Mouse (Mus musculus) bone marrow, adult 2 months (tissue): ENCODE data around the gene Alpi. TPM values are rescaled to one million over a fixed set of nuclear protein-coding genes. Genes with fewer than 3 reads are reported as not detected.

ENCODE experiments used
- H3K27ac ChIP-seq: fragments of 200-500 bp; 2 replicates; pipeline ENCODE4 v1.5.1; 2012; ENCODE audit warnings: low read depth, mild to moderate bottlenecking, control low read depth, inconsistent platforms, low read length; ENCODE audit not compliant: control insufficient read depth, poor library complexity, insufficient read depth
- H3K4me1 ChIP-seq: fragments of 200-500 bp; 2 replicates; pipeline ENCODE4 v1.6.1; 2011; ENCODE audit warnings: low read length; ENCODE audit not compliant: control insufficient read depth, insufficient read depth
- H3K4me3 ChIP-seq: fragments of 200-500 bp; replicated peaks from 2 replicates; pipeline ENCODE3; 2011; ENCODE audit warnings: mild to moderate bottlenecking, low read depth, low read length, control low read depth; ENCODE audit not compliant: control insufficient read depth
- CTCF ChIP-seq: fragments of 200-500 bp; IDR thresholded peaks from 2 replicates; pipeline ENCODE4 v1.5.1; 2011; ENCODE audit warnings: low read length, control low read depth; ENCODE audit not compliant: control insufficient read depth, insufficient read depth
- POLR2A ChIP-seq: fragments of 200-500 bp; IDR thresholded peaks from 2 replicates; pipeline ENCODE4 v1.6.1; 2011; ENCODE audit warnings: low read depth, mild to moderate bottlenecking, control low read depth, low read length, borderline replicate concordance; ENCODE audit not compliant: control insufficient read depth
- WGBS: fragments of 180-500 bp; shearing (Covaris S2); methylation state at CpG from one replicate; pipeline ENCODE4 v1.1.7; 2018; 5-methylcytosine and 5-hydroxymethylcytosine counted together
- polyA plus RNA-seq: library from polyadenylated mRNA; stranded (reverse); fragments of >200 nt; gene quantifications from 2 replicates; pipeline ENCODE4 v1.2.4, GENCODE M21; 2011; ENCODE audit warnings: low replicate concordance; ENCODE audit not compliant: missing spikeins, insufficient read depth, insufficient read length

The Alpi gene
- polyA plus RNA-seq, 1 experiment: not detected

DNA sequence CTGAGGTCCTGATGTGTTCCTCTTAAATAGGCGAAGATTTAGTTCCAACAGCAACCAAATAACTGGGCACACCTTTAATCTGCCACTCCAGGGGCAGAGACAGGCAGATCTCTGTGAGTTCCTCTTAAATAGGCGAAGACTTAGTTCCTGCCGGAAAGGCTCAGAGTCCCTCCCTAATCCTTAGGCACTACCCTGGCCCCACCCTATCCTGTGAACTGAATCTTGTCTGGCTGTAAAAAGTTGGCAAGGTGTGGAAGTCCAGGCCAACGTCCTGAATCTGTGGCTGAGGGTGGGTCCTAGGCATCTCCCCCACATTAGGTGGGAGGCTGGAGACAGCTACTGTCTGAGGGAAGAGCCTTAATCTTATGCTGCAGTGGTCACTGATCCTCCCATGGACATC, 11.6 kb downstream of the Alpi start, which contains the start of gene Alppl2:
Gene Alppl2, minus strand, starts transcription at position 101 of the 400 bp plus-strand sequence.
- 72% methylated on average over 4 of the region's 4 CpGs for WGBS
- H3K4me3 ChIP-seq: no peak within 1 kb of the TSS
- TF ChIP-seq CTCF (no peak), POLR2A (no peak)
- H3K4me1 ChIP-seq: no peaks in the 10 kb centered on the region
- H3K27ac ChIP-seq: no peak within 1 kb of the TSS

DNA sequence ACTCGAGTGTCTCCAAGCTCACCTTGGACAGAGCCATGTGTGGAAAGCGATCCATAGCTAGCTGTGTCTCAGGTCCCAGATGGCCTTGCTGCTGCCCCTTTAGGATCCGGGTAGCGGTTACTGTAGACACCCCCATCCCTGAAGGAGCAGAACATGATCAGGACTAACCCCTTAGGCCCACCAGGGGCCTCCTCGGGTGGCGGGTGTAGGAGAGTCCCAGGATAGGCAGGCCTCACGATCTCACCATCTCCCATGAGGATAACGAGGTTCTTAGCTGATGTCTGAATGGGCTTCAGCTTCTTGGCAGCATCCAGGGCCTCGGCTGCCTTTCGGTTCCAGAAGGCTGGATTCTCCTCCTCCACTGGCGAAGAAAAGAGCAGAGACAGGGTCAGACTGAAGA, 12.2 kb downstream of the Alpi start:
- Histone ChIP-seq H3K4me3 (no peak overlapping the region), H3K4me1 (no peaks in the 10 kb centered on the region), H3K27ac (no peak overlapping the region)
- TF ChIP-seq POLR2A (no peak), CTCF (no peak)
- WGBS: 81% methylated on average over 11 of the region's 11 CpGs

DNA sequence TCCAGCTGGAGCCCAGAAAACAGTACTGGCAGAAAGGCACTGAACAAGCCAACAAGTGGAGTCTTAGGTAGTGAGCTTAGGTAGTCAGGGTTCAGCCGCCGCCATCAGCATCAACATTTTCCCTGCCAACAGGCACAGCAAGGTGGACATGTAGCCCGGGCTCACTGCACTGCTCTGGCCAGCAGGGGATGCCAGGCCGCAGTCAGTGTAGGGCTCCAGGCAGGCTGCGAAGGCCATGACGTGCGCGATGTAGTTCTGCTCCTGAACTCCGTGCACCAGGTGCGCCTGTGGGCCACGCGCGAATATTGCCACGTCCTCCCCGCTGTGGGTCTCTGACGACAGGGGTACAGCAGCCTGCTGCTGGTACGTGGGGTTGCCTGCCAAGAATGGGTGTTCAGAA, 14.4 kb downstream of the Alpi start:
- Histone ChIP-seq H3K4me3 (no peak overlapping the region), H3K4me1 (no peaks in the 10 kb centered on the region), H3K27ac (no peak overlapping the region)
- no peak for TF ChIP-seq CTCF
- TF ChIP-seq POLR2A: no peak
- WGBS: 82% methylated on average over 17 of the region's 17 CpGs

DNA sequence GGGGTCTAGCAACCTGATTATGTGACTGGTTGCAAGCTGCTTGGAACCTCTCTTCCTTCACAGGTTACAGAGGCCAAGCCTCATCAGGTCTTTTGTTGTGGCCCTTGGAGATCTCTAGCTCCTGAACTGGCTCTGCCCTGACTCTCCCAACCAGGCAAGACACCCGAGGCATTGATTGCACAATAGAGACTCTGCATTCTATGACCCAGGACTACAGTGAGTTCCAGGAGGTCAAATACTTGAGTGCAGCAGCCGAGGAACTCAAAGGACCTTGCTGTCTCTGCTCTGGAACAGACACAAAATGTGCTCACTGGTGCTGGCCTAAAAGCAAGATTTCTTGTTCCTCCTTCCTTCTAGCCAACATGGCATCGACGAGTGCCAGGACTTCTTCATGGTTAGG, 15.2 kb downstream of the Alpi start:
- Histone ChIP-seq H3K27ac (no peak overlapping the region), H3K4me3 (no peak overlapping the region), H3K4me1 (no peaks in the 10 kb centered on the region)
- TF ChIP-seq POLR2A: no peak
- no peak for TF ChIP-seq CTCF
- 64% methylated on average over 4 of the region's 4 CpGs for WGBS

DNA sequence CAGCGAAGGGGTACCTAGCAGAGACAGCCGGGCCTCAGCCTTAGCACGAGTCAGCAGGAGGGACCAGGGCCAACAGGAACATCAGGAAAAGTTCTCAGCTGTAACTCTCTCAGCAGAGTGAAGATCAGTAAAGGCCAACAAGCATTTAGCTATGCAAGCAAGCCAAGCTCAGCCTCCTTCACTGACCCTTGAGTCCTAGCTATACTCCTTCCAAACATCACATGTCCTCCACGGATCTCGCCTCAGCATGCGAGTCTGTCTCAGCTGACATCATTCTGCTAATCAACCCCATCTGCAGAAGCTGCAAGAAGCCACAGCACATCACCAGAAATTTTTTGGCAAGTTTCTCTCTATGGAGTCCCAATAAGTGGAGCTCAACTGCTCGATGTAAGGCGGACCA, 27.6 kb downstream of the Alpi start:
- 89% methylated on average over 8 of the region's 8 CpGs for WGBS
- TF ChIP-seq CTCF: no peak
- no peak for TF ChIP-seq POLR2A

DNA sequence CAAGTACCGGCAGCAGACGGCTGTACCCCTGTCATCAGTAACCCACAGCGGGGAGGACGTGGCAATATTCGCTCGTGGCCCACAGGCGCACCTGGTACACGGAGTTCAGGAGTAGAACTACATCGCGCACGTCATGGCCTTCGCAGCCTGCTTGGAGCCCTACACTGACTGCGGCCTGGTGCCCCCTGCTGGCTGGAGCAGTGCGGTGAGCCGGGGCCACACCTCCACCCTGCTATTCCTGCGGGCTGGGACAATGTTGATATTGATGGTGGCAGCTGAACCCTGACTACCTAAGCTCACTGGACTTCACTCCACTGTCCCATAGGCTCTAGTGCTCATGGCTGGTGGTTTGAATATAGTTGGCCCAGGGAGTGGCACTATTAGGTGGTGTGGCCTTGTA, 30.7 kb downstream of the Alpi start:
- Histone ChIP-seq H3K27ac (no peak overlapping the region), H3K4me1 (no peaks in the 10 kb centered on the region; the same call in 1 of the 2 replicates), H3K4me3 (no peak overlapping the region)
- 52% methylated on average over 16 of the region's 16 CpGs for WGBS
- TF ChIP-seq POLR2A (no peak), CTCF (peak; percentile 67)

More for the DNA sequence above, 27.6 kb downstream of the Alpi start:
- Histone ChIP-seq H3K4me1 (no peaks in the 10 kb centered on the region; the same call in 1 of the 2 replicates), H3K27ac (no peak overlapping the region), H3K4me3 (no peak overlapping the region)

DNA sequence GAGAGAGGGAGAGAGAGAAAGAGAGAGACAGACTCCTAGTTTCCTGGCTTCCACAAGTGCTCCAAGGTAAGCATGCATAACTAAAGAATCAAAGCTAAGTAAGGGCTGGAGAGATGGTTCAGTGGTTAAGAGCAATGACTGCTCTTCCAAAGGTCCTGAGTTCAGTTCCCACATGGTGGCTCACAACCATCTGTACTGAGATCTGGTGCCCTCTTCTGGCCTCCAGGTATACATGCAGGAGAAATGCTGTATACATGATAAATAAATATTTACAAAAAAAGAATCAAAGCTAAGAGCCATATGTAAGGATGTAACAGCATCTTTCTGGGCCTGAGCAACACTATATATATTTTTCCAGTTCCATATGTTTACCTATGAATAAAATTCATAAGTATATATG, 40.5 kb downstream of the Alpi start:
- TF ChIP-seq POLR2A (no peak), CTCF (no peak)
- Histone ChIP-seq H3K4me3 (no peak overlapping the region), H3K4me1 (no peaks in the 10 kb centered on the region)

DNA sequence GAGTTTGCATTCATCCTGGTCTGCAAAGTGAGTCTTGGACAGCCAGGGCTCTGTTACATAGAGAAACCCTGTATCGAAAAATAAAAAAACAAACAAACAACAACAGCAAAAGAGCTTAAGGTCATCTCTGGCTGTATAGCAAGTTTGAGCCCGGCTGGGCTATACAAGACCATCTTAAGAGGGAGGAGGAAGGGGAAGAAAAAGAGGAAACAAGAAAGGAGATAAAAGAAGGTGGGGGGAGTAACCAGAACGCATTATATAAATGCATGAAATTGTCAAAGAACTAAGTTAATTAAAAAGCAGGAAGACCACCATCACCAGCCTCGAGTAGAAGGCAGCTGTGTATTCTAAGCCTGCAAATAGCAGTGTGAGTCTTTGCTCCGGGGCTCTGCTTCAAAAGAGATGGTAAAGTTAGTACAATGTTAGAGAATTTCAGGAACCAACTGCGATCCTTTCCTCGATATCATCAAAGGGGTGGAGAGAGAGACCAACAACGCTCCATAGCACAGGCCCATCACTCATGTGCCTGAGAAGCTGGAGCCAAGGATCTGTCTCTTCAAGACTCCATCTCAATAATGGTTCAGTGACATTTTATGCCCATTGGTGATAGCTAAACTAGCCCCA, 42.3 kb downstream of the Alpi start:
- Histone ChIP-seq H3K4me1 (no peaks in the 10 kb centered on the region), H3K27ac (no peak overlapping the region), H3K4me3 (no peak overlapping the region)
- TF ChIP-seq CTCF: no peak
- TF ChIP-seq POLR2A: no peak
- WGBS: 40% methylated on average over 8 of the region's 8 CpGs

More for the DNA sequence above, 40.5 kb downstream of the Alpi start:
- H3K27ac ChIP-seq: no peak overlapping the region

DNA sequence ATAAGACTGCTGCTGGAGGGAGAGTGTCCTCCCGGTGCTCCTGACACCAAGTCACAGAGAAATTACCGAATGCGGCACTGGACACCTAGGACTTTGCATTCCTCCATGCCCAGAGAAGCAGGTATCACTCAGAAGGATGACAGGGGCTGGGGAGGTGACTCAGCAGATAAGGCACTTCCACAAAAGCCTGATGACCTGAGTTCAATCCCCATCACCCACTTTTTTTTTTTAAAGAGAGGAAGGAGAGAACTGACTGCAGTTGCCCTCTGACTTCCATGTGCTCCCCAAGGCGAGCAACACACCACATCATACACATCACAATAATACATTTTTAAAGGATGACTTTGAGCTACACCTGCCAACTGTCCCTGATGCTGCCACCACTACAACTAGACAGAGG, 44.3 kb downstream of the Alpi start:
- no peaks in the 10 kb centered on the region for H3K4me1 ChIP-seq
- no peak for TF ChIP-seq CTCF
- TF ChIP-seq POLR2A: no peak
- no peak overlapping the region for H3K4me3 ChIP-seq
- H3K27ac ChIP-seq: no peak overlapping the region
- WGBS: 70% methylated on average over 4 of the region's 4 CpGs
